Mouse (Mus musculus): Measurements from ENCODE around the gene Hbb-bs. TPM values are rescaled to one million over a fixed set of nuclear protein-coding genes. Genes with fewer than 3 reads are reported as not detected.
"Not testable (repeated sequence)": the region's sequence is repeated elsewhere in the genome, so short reads cannot be mapped to it uniquely, and the experiment has no call there.

Hbb-bs gene
- polyA plus RNA-seq, 1 experiment from 2014 or later: 4,307 TPM

DNA sequence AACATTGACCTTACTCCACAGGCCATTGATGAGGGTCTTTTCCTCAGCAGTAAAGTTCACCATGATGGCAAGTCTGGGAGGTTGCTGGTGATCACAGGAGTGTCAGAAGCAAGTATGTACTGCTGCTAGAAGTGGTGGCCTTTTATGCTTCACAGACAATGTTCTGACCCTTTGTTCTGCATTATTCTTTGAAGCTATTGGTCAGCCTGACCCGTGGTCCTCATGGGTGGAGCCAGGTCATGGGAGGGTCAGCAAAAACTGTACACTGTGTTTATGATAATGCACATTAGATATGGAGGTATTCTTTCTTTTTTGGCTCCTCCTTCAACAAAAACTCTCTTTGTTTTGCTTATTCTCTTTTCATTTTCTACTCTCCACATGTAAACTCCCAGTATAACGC lies 25.2 kb upstream of the Hbb-bs start, which contains the start of gene Hbb-y:
Gene Hbb-y, minus strand, starts transcription at position 127 of the 400 bp plus-strand sequence.
- no peaks in the 10 kb centered on the region for H3K36me3 ChIP-seq (ENCODE audit: control insufficient read depth, insufficient read depth, low read length)
- H3K9me3 ChIP-seq (ENCODE audit: control insufficient read depth, low read length): no peaks in the 10 kb centered on the region
- H3K4me2 ChIP-seq (replicated peaks; ENCODE audit: low read depth, low read length): no peak within 1 kb of the TSS
- H3K9ac ChIP-seq (ENCODE audit: low read depth, low read length): no peak within 1 kb of the TSS
- no peaks in the 10 kb centered on the region for H3K27me3 ChIP-seq (ENCODE audit: control insufficient read depth, insufficient read depth, low read length)
- ATAC-seq (ENCODE audit: low FRiP score, low TSS enrichment): no peak
- no peak within 1 kb of the TSS for H3K27ac ChIP-seq (ENCODE audit: low read depth, low read length)
- 71% methylated on average over 2 of the region's 2 CpGs for WGBS
- H3K4me3 ChIP-seq (ENCODE audit: low read length): no peak within 1 kb of the TSS
- H3K4me1 ChIP-seq (ENCODE audit: control insufficient read depth, insufficient read depth, low read length): no peaks in the 10 kb centered on the region

DNA sequence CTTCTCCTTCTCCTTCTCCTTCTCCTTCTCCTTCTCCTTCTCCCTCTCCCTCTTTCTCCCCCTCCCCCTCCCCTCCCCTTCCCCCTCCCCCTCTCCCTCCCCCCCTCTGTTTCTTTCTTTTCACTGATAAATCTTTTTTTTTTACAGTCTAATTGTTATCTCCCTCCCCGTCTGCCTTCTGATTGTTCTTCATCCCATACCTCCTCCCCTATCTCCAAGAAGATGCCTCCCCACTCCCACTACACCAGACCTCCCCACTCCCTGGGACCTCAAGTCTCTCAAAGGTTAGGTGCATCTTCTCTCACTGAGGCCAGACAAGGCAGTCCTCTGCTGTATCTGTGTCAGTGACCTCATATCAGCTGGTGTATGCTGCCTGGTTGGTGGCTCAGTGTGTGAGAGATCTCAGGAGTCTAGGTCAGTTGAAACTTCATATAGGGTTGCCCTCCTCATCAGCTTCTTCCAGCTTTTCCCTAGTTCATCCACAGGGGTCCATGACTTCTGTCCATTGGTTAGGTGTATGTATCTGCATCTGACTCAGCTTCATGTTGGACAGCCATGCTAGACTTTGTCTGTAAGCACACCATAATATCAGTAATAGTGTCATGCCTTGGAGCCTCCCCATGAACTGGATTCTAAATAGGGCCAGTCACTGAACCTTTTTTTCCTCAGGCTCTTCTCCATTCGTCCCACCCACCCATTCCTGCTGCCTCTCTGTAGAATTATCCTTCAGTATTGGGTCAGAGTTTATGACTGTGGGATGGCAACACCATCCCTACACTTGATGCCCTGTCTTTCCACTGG lies 16.8 kb upstream of the Hbb-bs start:
- H3K9ac ChIP-seq (ENCODE audit: low read depth, low read length): no peak overlapping the region
- 57% methylated on average over 2 of the region's 2 CpGs for WGBS
- no peak for ATAC-seq (ENCODE audit: low FRiP score, low TSS enrichment)
- no peak overlapping the region for H3K4me3 ChIP-seq (ENCODE audit: low read length)
- no peak overlapping the region for H3K4me2 ChIP-seq (replicated peaks; ENCODE audit: low read depth, low read length)
- H3K9me3 ChIP-seq (ENCODE audit: control insufficient read depth, low read length): no peaks in the 10 kb centered on the region
- no peaks in the 10 kb centered on the region for H3K27me3 ChIP-seq (ENCODE audit: control insufficient read depth, insufficient read depth, low read length)
- H3K27ac ChIP-seq (ENCODE audit: low read depth, low read length): no peak overlapping the region
- H3K4me1 ChIP-seq (ENCODE audit: control insufficient read depth, insufficient read depth, low read length): no peaks in the 10 kb centered on the region
- no peaks in the 10 kb centered on the region for H3K36me3 ChIP-seq (ENCODE audit: control insufficient read depth, insufficient read depth, low read length)

DNA sequence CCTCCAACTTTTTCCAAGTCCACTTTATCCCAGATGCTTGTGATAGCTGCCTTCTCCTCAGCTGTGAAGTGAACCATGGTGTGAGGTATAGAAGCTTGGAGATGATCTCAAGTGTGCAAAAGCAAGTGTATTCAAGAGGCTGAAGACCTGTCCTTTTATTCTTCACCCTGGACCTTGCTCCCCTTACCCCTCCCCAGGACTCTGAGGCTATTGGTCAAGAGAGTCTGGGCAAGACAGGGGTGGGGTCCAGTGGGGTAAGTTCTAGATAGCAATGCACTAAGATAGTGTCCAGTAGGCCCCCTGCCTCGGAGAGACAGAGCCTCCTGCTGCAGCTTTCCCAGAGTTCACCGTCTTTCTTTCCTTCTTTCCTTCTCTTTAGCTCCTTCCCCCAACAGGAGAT lies 15.1 kb upstream of the Hbb-bs start, which contains the start of gene Hbb-bh1:
Gene Hbb-bh1, minus strand, starts transcription at position 131 of the 400 bp plus-strand sequence.
- no peak within 1 kb of the TSS for H3K4me3 ChIP-seq (ENCODE audit: low read length)
- no peaks in the 10 kb centered on the region for H3K9me3 ChIP-seq (ENCODE audit: control insufficient read depth, low read length)
- no peaks in the 10 kb centered on the region for H3K27me3 ChIP-seq (ENCODE audit: control insufficient read depth, insufficient read depth, low read length)
- H3K9ac ChIP-seq (ENCODE audit: low read depth, low read length): no peak within 1 kb of the TSS
- WGBS: 86% methylated on average over 2 of the region's 2 CpGs
- no peak for ATAC-seq (ENCODE audit: low FRiP score, low TSS enrichment)
- no peaks in the 10 kb centered on the region for H3K36me3 ChIP-seq (ENCODE audit: control insufficient read depth, insufficient read depth, low read length)
- no peak within 1 kb of the TSS for H3K4me2 ChIP-seq (replicated peaks; ENCODE audit: low read depth, low read length)
- H3K4me1 ChIP-seq (ENCODE audit: control insufficient read depth, insufficient read depth, low read length): no peaks in the 10 kb centered on the region
- H3K27ac ChIP-seq (ENCODE audit: low read depth, low read length): no peak within 1 kb of the TSS

DNA sequence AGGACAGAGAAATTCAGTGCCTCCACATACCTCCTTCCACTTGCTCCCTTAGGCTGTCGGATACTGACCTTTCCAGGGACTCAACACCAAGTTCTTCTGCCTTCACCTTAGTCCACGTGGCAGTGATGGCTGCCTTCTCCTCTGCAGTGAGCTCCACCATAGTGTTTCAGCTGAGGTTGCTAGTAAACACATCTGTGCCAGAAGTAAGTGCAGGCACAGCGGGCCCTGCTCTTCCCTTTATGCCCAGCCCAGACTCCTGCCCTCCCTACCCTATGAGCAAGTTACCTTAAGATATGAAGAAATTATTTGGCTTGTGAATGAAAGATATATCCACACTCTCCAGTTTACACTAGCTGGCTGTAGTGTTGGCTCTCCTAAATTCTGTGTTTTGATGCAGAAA lies 12.4 kb upstream of the Hbb-bs start, which contains the start of gene Hbb-bh2:
Gene Hbb-bh2, minus strand, starts transcription at position 253 of the 400 bp plus-strand sequence.
- no peak within 1 kb of the TSS for H3K4me3 ChIP-seq (ENCODE audit: low read length)
- H3K36me3 ChIP-seq (ENCODE audit: control insufficient read depth, insufficient read depth, low read length): no peaks in the 10 kb centered on the region
- H3K9ac ChIP-seq (ENCODE audit: low read depth, low read length): no peak within 1 kb of the TSS
- H3K27me3 ChIP-seq (ENCODE audit: control insufficient read depth, insufficient read depth, low read length): no peaks in the 10 kb centered on the region
- H3K27ac ChIP-seq (ENCODE audit: low read depth, low read length): no peak within 1 kb of the TSS
- H3K4me2 ChIP-seq (replicated peaks; ENCODE audit: low read depth, low read length): no peak within 1 kb of the TSS
- H3K9me3 ChIP-seq (ENCODE audit: control insufficient read depth, low read length): no peaks in the 10 kb centered on the region
- H3K4me1 ChIP-seq (ENCODE audit: control insufficient read depth, insufficient read depth, low read length): no peaks in the 10 kb centered on the region
- 75% methylated on average over 3 of the region's 3 CpGs for WGBS
- no peak for ATAC-seq (ENCODE audit: low FRiP score, low TSS enrichment)

DNA sequence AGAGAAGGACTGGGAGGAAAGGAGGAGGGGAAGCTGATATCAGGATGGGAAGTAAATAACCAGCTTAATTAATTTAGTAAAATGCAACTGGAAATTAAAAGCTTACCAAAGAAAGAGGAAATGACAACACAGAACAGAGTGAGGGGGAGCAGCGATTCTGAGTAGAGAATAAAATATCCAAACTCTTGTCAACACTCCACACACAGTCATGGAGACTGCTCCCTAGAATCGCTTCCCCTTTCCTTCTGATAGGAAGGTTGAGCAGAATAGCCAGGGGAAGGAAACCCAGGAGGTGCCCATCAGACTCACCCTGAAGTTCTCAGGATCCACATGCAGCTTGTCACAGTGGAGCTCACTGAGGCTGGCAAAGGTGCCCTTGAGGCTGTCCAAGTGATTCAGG lies 757 bp downstream of the Hbb-bs start:
- not testable (repeated sequence) for H3K4me3 ChIP-seq (ENCODE audit: low read length); H3K4me2 ChIP-seq (replicated peaks; ENCODE audit: low read depth, low read length); H3K4me1 ChIP-seq (ENCODE audit: control insufficient read depth, insufficient read depth, low read length); H3K27me3 ChIP-seq (ENCODE audit: control insufficient read depth, insufficient read depth, low read length); ATAC-seq (ENCODE audit: low FRiP score, low TSS enrichment); H3K27ac ChIP-seq (ENCODE audit: low read depth, low read length); H3K9ac ChIP-seq (ENCODE audit: low read depth, low read length); H3K36me3 ChIP-seq (ENCODE audit: control insufficient read depth, insufficient read depth, low read length); H3K9me3 ChIP-seq (ENCODE audit: control insufficient read depth, low read length)
- WGBS: no CpG with 5 or more reads among the region's 2 CpGs

DNA sequence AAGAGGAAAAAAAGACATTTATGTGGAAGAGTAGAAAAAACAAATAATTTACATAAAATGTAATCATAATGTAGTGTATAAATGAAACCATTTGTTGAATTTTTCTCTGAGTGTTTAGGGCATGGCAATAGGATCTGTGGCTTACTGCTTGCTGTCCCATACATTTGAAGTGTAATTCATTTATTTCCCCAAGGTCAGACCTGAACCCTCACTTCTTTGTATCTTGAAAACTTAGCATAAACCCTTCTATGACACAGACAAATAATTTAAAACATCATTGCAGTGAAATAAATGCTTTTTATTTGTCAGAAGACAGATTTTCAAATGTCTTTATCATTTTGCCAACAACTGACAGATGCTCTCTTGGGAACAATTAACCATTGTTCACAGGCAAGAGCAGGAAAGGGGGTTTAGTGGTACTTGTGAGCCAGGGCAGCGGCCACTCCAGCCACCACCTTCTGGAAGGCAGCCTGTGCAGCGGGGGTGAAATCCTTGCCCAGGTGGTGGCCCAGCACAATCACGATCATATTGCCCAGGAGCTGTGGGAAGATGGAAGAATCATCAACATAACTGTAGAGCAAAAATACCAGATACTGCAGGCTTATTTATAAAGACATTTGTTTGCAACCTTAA lies 1.5 kb downstream of the Hbb-bs start:
- WGBS: 69% methylated on average over 3 of the region's 3 CpGs

DNA sequence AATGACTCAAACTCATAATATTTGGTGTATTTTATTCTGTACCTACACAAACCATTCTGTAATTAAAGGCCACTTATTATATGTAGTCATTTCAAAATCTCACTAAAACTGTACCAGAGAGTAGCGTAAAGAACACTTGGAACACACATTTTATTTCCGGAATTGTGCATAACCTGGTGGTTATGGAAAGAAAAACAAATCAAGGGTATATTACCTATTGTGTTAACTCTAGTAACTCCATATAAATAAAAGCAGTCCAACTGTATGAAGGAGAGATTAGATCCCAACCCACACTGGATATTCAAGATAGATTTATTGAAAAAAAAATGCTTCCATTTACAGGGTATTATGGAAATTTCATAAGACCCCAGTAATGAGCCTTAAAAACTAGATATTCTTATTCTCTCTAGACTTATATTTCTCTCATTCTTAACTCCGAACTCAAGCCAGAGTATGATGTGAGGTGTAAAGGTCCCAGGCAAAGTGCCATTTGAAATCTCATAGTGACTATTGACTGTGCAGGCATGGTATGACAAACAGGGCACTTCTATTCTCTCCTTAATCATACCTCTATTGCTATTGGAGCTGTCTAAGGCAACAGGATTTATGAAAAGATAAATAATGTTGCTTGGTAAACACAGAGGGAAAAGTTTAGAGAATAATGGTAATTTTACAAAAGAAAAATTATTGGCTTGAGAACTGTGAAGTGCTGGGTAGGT lies 2.2 kb downstream of the Hbb-bs start:
- no peaks in the 10 kb centered on the region for H3K4me1 ChIP-seq (ENCODE audit: control insufficient read depth, insufficient read depth, low read length)
- H3K36me3 ChIP-seq (ENCODE audit: control insufficient read depth, insufficient read depth, low read length): no peaks in the 10 kb centered on the region
- H3K9me3 ChIP-seq (ENCODE audit: control insufficient read depth, low read length): no peaks in the 10 kb centered on the region
- H3K4me3 ChIP-seq (ENCODE audit: low read length): no peak overlapping the region
- H3K9ac ChIP-seq (ENCODE audit: low read depth, low read length): no peak overlapping the region
- no peak overlapping the region for H3K27ac ChIP-seq (ENCODE audit: low read depth, low read length)
- no peak for ATAC-seq (ENCODE audit: low FRiP score, low TSS enrichment)
- H3K27me3 ChIP-seq (ENCODE audit: control insufficient read depth, insufficient read depth, low read length): no peaks in the 10 kb centered on the region
- WGBS: 96% methylated on average over 3 of the region's 3 CpGs
- H3K4me2 ChIP-seq (replicated peaks; ENCODE audit: low read depth, low read length): no peak overlapping the region

More for the DNA sequence above, 1.5 kb downstream of the Hbb-bs start:
- Histone ChIP-seq H3K4me3 (ENCODE audit: low read length) (no peak overlapping the region), H3K27ac (ENCODE audit: low read depth, low read length) (no peak overlapping the region), H3K9me3 (ENCODE audit: control insufficient read depth, low read length) (no peaks in the 10 kb centered on the region), H3K9ac (ENCODE audit: low read depth, low read length) (no peak overlapping the region), H3K4me1 (ENCODE audit: control insufficient read depth, insufficient read depth, low read length) (no peaks in the 10 kb centered on the region), H3K4me2 (replicated peaks; ENCODE audit: low read depth, low read length) (no peak overlapping the region), H3K27me3 (ENCODE audit: control insufficient read depth, insufficient read depth, low read length) (no peaks in the 10 kb centered on the region), H3K36me3 (ENCODE audit: control insufficient read depth, insufficient read depth, low read length) (no peaks in the 10 kb centered on the region)
- no peak for ATAC-seq (ENCODE audit: low FRiP score, low TSS enrichment)

DNA sequence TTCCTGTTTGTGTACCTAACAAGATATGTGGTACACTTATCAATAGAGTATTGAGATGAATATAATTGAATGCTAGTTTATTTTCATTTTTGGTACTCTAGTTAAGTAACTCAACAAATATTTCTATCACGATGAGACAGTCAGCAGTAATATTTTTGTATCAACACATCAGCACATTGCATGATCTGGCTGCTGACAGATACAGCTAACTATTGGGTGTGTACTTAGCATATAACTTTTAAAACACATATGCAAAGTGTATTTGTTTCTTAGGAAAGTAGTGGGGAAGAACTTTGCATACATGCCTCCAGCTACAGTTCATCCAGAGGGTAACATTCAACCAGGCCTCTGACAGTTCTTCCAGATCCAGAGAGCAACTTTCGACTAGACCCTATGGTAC lies 3.3 kb downstream of the Hbb-bs start:
- Histone ChIP-seq H3K4me2 (replicated peaks; ENCODE audit: low read depth, low read length) (no peak overlapping the region), H3K27ac (ENCODE audit: low read depth, low read length) (no peak overlapping the region), H3K36me3 (ENCODE audit: control insufficient read depth, insufficient read depth, low read length) (no peaks in the 10 kb centered on the region), H3K9me3 (ENCODE audit: control insufficient read depth, low read length) (no peaks in the 10 kb centered on the region), H3K4me3 (ENCODE audit: low read length) (no peak overlapping the region), H3K4me1 (ENCODE audit: control insufficient read depth, insufficient read depth, low read length) (no peaks in the 10 kb centered on the region), H3K9ac (ENCODE audit: low read depth, low read length) (no peak overlapping the region), H3K27me3 (ENCODE audit: control insufficient read depth, insufficient read depth, low read length) (no peaks in the 10 kb centered on the region)
- 81% methylated on average over 2 of the region's 2 CpGs for WGBS
- no peak for ATAC-seq (ENCODE audit: low FRiP score, low TSS enrichment)

DNA sequence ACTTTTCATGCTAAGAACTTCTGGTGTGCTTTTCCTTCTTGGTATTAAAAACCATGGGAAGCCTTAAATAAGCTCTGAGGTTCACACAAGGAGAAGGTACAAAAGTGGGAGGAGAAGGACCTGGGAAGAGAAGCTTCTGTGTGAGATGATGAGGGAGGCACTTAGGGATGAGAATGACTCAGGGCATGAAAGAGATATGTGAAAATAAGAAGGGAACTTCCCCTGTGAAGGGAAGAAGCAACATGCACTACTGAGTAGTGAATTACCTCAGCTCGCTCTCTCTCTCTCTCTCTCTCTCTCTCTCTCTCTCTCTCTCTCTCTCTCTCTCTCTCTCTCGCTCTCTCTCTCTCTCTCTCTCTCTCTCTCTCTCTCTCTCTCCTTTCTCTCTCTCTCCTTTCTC lies 12.8 kb downstream of the Hbb-bs start:
- not testable (repeated sequence) for H3K27me3 ChIP-seq (ENCODE audit: control insufficient read depth, insufficient read depth, low read length); H3K4me3 ChIP-seq (ENCODE audit: low read length); H3K4me1 ChIP-seq (ENCODE audit: control insufficient read depth, insufficient read depth, low read length); ATAC-seq (ENCODE audit: low FRiP score, low TSS enrichment); H3K27ac ChIP-seq (ENCODE audit: low read depth, low read length); H3K36me3 ChIP-seq (ENCODE audit: control insufficient read depth, insufficient read depth, low read length); H3K9ac ChIP-seq (ENCODE audit: low read depth, low read length); H3K9me3 ChIP-seq (ENCODE audit: control insufficient read depth, low read length); H3K4me2 ChIP-seq (replicated peaks; ENCODE audit: low read depth, low read length)
- 71% methylated on average over 1 of the region's 2 CpGs for WGBS
